Mouse (Mus musculus) retina, embryonic 14.5 days (tissue): ENCODE results near the gene Stra6l.

Experiments used
- DNase-seq: peaks from one replicate; pipeline ENCODE4 v3.0.0-alpha.2; 2015; ENCODE audit warnings: low spot score

The Stra6l gene

DNA sequence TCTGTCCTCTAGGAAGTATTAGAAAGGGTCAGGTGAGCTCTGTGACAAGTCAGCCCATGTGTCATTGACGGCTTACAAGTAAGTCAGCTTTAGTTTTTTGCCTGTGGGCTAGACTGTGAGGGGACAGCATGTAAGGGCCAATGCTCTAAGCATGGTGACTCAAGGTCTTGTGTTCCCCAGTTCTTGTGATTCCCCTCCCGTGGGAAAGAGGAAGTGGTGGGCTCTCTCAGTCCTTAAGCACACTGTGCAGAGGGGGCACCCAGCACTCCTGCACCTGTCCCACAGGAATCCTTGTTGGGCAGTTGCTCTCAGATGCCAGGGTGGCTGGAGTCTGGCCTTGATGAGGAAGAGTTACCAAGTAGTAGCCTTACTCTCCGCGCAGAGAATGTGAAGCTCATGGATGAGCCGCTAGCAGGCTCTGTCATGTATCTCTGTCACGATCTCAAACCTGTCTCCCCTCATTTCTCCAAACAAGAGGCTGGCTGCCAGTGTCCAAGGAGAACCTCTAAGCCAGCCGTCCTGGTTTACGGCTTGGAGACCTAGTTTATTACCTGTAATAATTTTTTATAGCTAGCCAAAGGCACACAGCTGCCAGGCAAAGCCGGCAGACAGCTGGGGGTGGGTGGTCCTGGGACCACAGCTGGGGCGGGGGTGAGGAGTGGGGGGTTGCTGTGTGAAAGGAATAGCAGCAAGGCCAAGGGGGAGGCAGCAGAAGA lies at the start of gene Stra6l:
TSS of gene Stra6l (plus strand) at position 556 of the 716 bp plus-strand sequence.
- DNase-seq = no peak

DNA sequence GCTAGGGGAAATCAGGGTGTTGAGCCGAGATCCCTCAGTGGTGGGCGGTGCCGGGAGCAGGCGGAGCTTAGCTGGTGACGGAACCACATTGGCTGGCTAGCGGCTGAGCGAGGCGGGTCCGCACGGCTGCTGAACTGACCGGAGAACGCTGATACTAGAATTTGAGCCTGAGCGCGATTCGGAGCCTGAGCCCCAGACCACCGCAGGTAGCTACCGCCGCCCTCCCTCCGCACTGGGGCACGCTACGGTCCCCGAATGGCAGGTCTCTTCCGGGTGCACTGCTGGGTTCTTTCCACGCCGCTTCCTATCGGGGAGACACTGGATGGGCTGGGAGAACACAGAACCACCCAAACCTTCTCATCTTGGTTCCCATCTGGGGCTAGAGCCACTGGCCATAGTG lies 49.5 kb upstream of the Stra6l start, which contains the start of gene Aldh1b1:
TSS of gene Aldh1b1 (plus strand) at position 59 of the 400 bp plus-strand sequence.
- DNase-seq = peak; percentile 79

DNA sequence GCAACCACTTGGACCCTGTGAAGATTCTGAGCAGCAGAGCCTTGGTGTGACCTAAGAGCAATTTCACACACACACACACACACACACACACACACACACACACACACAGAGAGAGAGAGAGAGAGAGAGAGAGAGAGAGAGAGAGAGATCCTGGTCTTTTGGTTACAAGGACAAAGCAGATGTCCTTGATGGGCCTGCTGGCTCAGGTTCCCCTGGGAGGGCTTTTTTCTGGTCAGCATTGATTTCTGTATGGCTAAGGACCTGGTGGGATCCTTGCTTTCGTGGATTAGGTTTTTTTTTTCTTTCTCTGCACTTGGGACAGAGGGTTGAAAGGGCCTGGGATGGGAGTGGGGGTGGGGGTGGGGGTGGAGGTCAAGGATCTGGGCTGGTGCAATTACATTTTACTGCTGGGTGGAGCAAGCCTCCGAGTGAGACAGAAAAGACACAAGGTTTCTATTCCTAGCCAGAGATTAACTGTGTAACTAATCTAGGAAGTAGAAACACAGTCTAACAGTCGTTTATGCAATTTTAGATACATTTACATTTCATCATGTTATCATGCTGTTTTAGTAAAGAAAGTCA lies 48.4 kb upstream of the Stra6l start:
- no peak for DNase-seq

DNA sequence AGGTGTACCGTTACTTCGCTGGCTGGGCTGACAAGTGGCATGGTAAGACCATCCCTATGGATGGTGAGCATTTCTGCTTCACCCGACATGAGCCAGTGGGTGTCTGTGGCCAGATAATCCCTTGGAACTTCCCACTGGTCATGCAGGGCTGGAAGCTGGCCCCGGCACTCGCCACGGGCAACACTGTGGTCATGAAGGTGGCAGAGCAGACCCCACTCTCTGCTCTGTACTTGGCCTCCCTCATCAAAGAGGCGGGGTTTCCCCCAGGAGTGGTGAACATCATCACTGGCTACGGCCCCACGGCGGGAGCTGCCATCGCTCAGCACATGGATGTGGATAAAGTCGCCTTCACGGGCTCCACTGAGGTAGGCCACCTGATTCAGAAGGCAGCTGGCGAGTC lies 45.6 kb upstream of the Stra6l start:
- no peak for DNase-seq

DNA sequence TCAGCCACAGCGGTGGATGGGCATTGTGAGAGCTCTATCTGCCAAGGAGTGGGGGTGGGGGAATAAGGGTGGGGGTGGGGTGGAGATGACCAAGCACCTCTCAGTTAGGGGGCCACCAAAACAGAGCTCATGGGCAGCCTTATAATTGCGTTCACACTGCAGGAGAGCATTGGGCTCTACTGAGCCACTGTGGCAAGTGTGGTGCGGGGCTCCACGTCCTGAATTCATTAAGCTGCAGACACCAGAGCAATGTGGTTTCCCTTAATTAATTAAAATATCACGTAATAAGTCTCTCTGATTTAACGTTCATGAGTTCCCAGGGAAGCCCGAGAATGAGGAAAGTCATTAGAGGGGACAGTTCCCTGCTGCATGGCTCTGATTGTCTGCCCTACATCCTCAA lies 40.4 kb upstream of the Stra6l start:
- DNase-seq = no peak

DNA sequence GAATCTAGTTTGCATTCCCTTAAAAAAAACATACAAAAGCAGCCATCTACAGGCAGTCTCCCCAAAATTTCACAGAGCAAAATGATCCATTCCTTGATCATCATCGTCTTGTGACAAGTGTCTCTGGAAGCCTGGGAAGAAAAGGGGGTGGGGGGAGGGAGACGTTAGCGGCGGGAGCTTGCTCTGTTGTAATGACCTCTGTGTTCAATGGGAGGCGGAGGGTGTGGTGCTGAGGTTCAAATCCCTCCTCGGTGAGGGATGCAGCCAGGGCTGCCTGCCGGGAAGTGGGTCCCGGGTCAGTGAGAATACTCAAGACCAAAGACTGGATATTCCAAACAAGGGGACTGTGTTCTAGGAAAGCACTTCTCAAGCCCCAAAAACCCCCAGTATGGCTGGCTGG lies 37.2 kb upstream of the Stra6l start:
- no peak for DNase-seq

DNA sequence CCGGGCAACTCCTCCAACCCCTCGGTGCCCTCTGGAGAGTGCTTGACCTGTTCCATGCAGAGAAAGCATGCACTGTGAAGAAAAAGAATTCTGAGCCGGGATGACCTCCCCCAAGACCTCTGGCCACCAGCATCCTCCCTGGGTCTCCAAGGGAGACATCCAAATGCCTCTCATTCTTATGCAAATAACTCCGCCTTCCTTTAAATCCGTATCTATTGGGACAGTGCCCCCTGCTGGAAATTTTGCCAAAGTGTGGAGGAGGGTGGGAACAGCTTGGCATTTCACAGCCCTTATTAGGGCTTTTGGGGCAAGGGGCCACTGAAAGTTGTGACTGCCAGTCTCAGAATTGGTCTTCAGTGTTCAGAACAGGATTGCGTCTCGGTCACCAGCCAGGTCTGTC lies 32.9 kb upstream of the Stra6l start:
- peak; percentile 65 for DNase-seq

DNA sequence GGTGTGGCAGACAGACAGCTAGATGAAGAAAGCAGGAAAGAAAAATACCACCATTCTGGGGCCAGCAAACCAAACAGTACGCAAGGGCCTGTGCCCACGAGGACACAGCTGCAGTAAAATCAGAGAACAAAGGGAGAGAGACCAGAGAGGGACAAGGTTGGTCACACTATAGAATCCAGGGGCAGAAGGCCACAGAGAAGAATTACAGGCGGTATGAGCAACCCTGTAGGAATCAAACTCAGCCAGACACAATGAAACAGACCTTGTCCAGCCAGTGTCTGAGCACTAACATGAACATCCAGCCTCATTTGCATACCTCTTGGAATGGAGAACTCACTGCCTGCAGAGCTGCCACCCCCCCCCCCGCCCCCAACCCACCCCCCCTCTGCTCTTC lies 29.7 kb upstream of the Stra6l start:
- DNase-seq = no peak

DNA sequence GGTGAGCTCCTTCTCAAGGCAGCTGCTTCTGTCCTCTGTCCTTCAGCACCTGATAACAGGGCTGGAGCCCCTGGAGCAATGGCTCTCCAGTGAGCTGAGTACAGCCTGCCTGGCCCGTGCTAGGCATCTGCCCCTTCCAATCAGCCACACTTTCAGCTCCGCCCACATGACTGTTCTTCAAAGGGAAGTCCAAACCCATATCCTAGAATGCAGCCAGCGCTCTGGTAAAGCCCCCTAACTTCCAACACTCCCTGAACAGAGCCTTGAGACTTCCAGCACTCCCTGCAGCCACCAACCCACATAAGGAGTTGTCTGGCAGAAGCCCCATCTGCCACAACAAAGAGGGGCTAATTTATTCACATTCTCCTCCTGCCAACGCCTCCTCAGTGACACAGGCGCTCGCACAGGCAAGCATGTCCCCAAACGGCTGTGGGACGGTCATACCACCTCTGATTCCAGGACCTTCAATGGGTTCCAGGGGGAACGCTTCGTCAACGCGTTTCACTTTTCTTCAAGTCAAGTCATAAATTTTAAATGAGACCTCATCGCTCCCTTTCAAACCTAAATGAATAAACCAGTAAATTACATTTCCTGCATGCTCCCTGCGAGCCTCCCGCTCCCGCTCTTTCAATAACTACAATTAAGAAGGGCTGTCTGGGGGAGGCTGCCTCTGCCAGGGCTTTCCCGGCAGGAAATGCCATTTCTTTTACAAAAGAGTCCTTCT lies 29.1 kb upstream of the Stra6l start:
- peak; percentile 72 for DNase-seq

DNA sequence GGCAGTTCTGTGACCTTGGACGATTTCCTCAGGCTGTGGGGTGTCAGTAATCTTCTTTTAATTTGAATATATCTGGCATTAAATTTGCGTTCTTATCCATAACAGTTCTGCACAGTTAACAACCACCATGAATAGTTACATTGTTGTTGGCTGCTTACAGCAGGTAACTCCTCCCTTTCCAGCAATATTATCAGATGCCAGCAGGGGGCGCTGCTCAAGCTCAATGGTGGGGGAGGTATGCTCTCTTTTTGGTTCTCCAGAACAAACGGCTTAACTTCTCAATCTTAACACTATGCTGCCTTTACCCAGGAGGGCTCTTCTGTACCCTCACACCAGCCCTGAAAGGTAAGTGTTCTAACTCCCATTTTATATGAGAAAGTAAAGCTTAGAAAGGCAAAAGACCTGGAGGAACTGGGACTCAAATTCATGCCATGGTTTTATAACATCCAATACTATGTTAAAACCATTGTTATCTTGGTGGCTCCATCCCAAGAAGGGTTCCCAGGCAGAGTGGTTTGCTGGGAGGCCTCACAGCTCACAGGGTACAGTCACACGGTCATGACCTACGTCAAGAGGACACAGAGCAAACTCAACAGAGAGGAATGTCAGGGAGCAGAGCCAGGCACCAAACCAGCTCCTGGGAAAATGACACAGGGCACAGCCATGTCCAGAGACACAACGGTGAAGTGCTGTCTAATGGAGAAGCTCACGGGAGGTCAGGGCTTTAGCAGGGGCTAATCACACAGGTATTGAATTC lies 28.2 kb upstream of the Stra6l start:
- DNase-seq = peak; percentile 82

DNA sequence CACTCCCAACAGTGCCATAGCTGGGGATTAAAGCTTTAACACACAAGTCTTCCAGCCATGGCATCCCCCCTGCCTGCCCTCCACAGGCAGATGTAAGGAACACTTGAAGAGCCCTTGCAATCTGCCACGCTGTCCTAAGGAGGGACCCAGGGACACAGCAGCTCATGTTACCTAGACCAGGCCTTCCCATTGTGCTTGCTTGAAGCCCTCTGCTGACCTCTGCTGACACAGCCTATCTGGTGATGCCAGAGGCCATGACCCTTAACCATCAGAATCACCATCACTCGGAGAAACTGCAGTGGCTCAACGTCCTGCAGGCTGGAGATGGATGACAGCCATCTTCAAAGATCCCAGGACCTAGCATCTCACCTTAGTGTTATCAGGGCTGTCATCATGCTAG lies 26.5 kb upstream of the Stra6l start:
- DNase-seq = no peak

DNA sequence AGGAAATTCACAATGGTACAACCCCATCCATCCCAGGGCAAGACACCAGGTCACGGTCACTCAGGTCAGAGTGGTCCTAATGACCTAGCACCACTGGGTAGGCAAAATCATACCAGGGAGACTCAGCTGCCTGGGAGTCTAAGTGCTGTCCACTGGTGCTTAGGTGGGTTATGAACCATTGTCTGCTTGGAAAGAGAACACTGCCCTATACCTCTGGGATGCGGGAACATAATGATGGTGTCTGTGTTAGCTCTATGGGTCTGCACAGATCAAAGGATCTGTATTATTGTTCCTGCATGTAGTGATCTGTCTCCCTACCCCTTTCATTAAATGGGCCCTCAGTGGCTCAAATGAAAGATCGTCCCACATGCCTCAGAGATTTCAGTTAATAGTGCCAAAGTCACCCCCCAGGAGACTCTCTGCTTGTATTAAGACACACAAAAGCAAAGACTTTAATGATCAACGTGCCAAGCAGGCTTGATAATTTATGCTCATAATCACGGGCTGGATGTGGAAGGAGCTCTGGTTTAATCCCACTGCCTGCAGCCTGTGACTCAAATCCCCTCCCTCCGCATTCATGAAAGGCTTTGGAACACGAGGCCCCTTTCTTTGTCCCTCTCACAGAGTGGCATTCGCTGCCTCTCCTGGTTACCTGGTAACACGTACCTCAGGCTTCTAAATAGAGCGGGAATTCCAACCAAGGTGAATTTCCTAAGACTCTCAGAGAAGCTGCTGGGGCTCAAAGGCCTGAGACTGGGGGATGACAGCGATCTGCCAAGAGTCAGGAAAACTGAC lies 25.5 kb upstream of the Stra6l start:
- no peak for DNase-seq

DNA sequence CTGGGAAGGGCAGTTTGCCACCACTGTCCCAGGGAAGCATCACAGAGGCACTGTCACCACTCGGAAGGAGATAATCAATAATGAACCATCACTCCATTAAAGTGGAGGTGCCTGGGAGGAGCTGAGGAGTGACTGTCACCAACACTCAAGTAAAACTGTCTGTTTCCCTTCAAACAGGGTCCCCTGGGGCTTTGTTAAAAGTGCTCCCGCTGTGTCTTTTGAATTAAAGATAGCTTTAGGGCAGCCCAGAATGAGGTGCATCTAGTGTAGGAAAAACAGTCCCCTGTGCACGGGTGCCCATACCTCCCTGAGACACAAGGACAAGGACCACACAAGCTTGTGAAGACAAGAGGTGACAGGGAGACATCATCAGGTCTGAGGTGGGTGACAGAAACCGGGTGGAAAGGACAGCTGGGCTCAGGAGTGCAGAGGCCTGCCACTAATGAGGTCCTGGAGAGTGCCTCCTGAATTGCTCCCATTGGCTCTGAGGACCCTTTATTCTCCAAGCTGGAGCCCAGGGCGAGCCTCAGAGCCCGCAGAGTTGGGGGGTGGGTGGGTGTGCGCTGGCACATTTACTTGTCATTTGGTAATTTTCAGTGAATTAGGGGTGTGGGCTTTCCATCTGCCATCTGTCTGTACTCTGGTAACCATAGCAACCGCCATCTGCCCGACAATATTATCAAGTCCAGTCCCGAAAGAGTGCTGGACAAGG lies 24.3 kb upstream of the Stra6l start:
- DNase-seq = peak; percentile 75

DNA sequence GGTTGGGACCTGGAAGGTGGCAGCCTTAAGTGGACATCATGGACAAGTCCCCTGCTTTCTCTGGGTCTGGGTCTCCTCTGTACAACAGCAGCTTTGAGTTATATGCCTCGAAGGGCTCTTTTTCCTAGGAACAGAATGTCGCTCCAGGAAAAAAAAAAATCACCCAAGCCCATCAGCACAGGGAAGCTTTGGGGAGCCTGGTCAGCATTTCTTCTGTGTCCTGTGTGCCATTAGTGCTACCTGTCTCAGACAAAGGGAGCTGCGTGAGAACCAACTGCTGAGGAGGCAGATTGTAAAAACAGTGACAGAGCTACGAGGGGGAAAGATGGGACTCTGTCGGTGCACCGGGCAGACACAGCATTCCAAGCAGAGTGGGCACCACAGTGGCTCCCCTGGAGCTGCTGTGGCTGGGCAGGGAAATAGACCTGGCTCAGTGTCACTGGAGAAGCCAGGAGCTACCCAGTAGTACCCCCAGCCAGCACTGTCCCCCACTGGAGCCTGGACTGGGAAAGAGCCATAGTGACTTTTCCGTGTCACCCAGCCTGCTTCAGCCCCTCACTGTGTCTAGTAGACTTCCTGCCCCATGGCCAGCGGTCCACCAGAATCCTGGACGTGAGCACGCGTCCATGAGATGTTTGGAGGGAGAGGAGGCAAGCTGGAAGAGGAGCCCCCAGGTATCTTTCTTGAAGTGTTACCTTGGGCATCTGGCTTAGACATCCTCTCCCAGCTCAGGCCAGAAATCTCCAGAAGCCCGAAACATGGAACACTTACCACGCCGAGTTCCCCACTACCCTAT lies 23.5 kb upstream of the Stra6l start:
- DNase-seq = no peak

DNA sequence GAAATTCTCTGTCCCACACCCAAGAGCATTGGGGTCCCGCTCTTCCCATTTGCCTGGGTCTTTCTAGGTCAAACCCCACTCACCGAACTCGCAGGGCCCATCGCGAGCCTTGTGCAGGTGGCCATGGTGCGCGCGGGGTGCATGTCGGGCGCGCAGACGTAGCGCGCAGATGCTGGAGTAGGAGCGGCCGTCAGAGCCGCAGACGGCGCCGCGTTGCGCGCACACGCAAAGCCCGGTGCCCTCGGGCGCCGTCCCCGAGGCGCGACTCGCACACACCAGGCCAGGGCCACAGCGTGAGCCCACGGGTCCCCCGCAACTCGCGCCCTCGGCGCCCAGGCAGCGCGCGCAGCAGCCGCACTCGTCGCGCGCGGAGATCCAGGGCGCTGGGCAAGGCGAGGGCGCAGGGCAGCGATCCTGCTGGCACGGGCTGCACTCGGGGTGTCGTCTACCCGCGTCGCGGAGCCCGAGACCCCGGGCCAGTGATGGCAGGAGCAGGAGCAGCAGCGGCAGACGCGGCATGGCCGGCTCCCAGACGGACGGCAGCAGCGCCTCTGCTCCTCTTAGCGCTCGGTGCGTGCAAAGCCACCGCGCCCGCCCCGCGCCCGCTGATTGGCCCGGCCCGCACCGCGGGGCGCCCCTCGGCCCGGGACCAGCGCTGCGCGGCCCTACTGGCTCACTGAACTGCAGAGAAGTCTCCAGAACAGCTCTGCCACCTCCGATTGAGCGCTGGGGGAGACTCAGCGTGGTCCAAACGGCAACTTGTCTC lies 22.0 kb upstream of the Stra6l start, which contains the start of gene Igfbpl1:
TSS of gene Igfbpl1 (minus strand) at position 649 of the 766 bp plus-strand sequence.
- peak; percentile 59 for DNase-seq

DNA sequence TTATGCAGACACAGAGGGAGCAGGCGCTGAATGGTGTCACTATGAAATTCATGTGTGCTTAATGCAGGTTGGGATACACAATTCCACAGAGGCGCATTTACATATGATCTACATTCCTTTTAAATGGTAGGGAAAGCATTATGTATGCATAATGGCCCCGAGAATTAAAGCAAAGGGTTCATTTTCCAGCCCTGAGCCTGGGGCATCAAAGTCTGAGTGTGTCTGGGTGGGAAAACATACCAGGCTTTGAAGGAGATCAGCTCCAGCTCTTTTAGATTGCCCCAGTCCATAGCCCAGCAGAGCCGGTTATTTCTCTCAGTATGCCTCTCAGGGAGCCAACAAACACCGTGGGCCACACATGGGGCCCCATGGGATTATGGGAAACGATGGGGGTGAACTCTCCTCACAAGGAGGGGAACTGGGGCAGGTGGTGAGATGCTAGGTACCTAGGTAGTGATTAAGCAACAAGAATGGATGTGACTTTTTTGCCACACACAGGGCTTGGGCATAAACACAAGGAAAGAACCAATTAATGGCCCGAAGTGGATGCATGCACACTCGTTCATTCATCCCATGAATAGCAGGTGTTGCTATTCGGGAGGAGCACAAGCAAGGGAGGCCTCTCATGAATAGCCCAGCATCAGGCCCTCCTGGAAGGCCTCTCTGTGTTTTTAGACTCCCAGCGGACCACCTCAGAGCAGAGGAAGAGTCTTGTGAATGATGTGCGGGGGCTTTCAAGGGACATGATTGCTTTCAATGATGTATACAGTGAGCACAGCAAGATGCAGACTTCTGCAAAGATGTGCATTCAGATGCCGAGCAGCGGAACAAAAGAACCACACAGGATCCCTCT lies 18.3 kb upstream of the Stra6l start:
- no peak for DNase-seq

DNA sequence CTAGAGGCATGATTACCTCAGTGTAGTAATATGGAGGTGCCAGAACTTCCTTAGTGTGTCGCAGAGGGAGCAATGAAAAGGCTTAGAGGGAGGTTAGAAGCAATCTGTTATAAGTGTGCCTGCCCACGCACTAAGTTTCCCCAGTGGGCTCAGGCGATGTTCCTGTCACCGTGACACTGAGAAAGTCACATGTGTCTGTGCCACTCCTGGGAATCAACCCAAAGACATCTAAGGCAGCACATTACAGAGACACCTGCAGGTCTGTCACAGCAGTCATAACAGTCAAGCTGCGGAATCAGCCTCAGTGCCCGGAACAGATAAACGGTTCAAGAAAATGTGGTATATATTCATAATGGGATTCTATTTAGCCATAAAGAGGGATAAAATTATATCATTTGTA lies 16.5 kb upstream of the Stra6l start:
- no peak for DNase-seq

DNA sequence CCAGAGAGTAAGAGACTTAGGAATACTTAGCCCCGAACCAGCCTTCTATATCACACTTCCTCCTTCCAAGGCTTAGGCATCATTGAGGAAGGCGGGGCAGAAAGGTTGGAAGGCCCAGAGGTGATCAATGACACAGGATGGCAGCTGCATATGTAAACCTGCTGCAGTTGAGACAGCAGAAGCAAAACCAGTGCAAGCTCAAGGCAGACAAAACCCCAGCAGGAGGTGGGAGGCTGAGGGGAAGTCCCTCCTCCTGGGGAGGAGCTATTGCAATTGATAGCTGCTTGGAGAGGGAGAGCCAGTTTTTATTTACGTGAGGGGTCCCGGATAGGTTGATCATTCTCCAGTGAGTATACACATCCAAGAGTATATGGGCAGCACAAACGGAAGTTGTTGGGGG lies 15.0 kb upstream of the Stra6l start:
- DNase-seq = no peak
